Mouse (Mus musculus) hematopoietic stem cell, adult 5-6 weeks (primary cell): ENCODE results near the gene Cdk1. TPM values are rescaled to one million over a fixed set of nuclear protein-coding genes. Genes with fewer than 3 reads are reported as not detected.

Experiments
- ATAC-seq, 2 experiments: fragments of 125-278 bp in 1 of 2; replicated peaks in 1 of 2; 2 replicates each; pipeline ENCODE4 v1.8.0; 2016 to 2017; ENCODE audit warnings: inconsistent platforms in 2 of 2, mild to moderate bottlenecking in 2 of 2, moderate number of reproducible peaks in 2 of 2, low read depth in 1 of 2, moderate TSS enrichment in 1 of 2; ENCODE audit not compliant: low FRiP score in 2 of 2, poor library complexity in 2 of 2, severe bottlenecking in 2 of 2, insufficient read depth in 1 of 2, low TSS enrichment in 1 of 2
- total RNA-seq: library from RNA; stranded (forward); fragments of 172-1452, 232-1000 nt; gene quantifications from 2 replicates; pipeline ENCODE4 v1.2.3, GENCODE M21; 2017

Cdk1 gene
- total RNA-seq, 1 experiment from 2014 or later = 145 TPM

DNA sequence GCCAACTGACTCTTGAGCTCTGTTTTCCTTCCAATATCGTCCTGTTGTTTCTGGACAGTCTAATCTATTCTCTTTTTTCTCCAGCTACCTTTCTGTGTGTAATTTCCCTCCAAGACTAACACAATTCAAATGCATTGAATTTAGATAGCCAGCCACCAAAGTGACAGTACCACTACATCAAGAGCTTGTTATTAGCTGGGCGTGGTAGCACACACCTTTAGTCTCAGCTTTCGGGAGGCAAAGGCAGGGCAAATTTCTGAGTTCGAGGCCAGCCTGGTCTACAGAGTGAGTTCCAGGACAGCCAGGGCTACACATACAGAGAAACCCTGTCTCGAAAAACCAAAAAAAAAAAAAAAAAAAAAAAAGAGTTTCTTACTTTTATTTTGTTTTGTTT lies 345 bp upstream of the Cdk1 start:
- ATAC-seq = peak in 1 of 2 experiments; percentile 8; a peak in 1 of 4 replicates

DNA sequence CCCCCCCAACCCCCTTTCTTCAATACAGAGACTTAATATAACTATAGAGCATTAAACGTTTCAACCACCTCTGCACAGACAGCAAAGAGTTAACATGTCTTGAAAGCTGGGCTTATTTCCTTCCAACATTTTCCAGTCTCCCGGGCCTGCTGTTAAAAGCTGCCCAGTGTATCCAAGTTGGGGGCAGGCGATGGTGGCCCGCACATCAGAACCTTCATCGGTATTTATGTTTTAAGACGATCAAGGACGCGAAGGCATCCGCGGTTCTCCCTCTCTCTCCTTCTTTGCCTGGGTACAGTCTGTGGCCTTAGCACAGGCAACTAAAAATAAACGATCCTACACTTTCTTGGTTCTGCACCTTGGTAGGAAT lies 911 bp downstream of the Cdk1 start:
- peak in 1 of 2 experiments; percentile 6; a peak in 1 of 4 replicates for ATAC-seq

DNA sequence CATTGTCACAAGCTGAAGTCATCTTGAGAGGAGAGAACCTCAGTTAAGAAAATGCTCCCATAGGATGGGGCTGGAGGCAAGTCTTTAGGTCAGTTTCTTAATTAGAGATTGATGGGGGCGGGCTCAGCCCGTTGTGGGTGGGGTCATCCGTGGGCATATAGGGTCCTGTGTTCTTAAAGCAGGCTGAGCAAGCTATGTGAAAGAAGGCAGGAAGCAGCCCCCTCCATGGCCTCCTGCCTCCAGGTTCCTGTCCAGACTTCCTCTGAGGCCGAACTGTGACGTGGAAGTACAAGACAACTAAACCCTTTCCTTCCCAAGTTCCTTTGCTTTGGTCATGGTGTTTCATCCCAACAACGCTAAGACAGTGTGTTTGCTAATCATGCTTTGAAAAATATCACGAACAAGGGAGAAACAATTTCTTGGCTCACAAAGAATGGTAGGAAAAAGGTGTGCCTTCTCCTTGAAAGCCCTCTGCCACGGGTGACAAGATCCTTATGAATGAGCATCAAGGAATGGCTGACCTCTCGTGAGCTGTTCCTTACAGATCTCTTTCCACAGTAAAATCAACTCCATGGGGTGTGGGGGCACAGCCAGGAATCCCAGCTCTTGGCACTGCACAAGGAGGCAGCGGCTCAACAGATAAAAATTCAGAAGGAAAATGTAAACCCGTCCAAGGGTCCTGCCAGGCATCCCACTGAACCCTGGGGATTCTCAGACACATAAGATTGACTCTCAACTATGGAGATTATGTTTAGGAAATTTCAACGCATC lies 1.5 kb downstream of the Cdk1 start:
- peak; percentile 14 to 47; a peak in 1 of 4 replicates for ATAC-seq

DNA sequence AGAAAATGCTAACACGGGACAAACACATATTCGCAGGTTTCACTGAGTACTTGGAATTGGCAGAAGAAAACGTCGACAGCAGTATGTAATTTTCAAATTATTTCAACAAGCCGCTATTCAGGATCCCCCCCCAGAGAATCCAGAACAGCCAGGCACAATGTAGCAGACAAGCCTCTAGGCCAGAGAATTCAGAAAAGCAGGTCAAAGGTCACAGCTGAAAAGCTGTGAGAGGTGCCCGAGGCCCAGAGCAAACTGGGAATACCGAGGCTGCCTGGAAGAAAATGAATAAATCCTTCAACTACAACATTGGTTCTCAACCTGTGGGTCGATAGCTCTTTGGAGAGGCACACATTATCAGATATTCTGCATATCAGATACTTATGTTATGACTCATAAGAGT lies 4.5 kb downstream of the Cdk1 start:
- ATAC-seq = no peak

DNA sequence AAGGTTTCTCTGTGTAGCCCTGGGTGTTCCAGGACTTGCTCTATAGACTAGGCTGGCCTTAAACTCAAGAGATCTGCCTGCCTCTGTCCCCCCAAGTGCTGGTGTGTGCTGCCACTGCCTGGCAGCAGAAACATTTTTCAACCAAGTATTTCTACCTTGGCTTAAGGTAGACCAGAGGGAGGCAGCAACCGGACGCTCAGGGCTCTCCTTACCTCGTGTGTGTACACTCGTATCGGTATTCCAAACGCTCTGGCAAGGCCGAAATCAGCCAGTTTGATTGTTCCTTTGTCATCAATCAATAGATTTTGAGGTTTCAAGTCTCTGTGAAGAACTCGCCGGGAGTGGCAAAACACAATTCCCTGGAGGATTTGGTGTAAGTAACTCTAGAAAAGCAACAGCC lies 10.4 kb downstream of the Cdk1 start:
- no peak for ATAC-seq

DNA sequence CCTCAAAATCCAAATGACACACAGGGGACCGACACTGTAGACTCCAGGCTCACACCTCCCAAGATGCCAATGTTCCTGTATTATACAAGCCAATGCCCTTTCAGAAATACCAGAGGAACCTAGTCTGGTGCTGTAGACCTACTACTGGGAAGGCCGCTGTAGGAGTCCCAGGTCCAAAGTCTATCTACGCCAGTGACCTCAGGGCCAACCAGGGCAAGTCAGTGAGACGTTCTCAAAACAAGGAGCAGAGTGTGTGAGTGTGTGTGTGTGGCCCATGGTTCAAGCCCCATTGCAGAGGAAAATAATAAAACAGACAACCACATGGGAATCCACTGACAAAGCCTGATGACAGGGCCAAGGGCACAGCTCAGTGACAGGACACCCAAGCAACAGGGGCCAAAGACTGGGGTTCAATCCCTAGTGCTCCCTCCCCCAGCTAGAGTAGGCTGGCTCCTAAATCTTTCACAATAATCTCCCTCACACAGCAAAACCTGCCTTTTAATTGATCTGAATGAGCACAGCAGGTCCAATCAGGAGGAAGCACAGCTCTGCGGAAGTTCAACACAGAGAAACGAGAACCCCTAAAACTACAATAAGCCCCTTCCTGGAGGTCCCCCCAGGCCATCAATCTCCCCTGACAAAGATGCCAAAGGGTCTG lies 11.0 kb downstream of the Cdk1 start:
- ATAC-seq = no peak

DNA sequence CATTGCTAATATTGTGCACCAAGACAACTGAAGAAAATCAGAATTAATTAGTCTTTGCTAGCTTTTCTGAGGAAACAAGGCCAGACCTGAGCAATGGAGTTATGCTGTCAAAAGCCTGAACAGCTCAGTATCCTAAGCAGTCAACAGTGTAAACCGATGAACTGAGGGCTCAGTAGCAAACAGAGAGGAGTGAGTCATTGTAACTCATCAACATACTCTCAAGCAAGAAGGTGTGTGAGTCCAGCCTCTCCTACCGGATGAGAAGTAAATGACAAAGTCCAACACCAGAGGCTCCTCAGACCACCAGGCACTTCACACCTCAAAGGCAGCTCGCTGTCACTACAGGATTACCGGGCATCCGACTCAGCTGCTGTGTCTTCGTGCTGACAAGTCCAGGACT lies 12.7 kb downstream of the Cdk1 start:
- no peak for ATAC-seq

DNA sequence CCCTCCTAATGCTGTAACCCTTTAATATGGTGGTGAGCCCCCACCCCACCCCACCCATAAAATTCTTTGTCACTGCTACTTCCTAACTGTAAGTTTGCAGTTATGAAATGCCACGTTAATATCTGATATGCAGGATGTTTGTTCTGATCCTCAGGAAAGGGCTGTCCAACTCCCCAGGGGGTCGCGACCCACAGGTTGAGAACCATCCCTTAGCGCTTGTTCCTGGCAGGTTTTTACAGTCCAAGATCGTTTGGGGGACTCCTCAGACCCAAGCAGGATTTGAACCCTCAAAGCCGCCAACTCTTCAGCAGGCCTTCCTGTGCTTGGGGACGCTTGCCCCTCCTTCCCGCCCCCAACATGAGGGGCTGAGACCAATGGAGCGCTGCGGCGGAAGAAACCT lies 16.5 kb downstream of the Cdk1 start:
- ATAC-seq = no peak

DNA sequence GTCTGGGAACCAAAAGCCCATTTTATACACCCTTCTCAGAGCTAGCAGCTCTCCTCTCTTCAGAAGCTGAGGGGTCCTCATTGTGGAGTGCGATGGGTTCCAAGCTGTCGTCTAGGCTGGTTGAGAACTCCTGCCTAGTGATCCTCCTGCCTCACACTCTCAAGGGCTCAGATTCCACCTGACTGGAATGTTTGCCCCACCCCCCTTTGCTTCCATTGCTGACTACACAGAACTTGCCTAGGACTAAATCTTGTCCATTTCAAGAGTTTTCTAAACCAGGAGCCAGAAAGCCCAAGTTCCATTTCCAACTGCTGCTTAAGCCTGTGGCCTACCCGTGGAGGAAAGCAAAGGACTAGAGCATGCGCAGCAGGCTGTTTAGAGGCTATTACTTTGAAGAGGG lies 17.1 kb downstream of the Cdk1 start:
- no peak for ATAC-seq

DNA sequence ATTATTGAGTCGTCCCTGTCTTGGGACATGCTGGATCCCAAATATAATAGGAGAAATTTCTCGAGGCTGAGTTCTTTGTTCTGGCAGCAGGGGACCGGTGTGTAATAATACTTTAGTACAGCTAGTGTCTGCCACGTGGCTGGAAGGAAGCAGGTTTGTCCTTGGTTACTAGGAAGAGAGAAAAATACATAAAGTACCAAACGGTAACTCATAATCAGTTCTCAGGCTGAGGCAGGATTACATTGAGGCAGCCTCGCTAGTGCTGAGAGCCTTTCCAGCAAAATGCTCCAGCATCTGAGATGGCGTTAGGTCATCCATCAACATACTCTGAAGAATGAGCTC lies 17.6 kb downstream of the Cdk1 start:
- ATAC-seq = no peak

DNA sequence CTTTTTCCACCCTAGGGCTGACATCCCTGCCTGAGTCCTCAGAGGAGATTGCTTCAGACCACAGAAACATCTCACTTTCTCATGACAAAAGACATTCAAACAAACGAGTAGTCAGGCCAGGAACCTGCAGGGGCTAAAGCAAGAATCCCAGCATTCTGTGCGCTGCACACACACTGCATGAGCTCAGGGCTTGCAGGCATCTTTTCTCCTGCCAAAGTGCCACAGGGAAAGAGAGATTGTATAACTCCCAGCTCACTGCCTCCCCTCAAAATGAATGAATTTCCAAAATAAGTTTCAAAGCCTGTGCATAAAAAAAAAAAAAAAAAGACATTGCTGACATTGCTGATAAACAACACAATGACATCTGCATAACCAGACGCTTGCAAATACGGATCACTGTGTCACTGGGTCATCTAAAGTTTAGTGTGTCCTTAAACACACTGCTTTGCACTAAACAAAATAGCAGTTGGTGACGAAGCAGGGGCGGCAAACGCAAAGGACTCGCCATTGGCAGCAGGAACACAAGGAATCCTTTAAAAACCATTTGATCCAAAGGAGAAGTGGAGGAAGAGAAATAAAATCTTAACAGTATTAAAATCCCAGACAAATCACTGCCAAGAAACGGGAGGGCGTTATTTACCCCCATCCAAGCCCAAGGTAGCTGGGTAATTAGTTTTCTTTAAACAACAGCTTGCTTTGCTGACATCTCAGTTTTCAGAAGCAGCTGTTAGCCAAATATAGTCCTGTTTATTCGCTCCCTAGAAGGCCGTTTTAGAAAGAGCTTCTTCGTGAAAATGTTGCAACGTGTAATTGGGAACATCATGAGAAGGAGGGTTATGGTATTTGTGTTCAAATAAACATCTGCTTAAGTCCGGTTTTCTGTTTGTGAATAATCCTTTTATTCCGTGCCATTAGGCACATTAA lies 18.2 kb downstream of the Cdk1 start:
- no peak for ATAC-seq

DNA sequence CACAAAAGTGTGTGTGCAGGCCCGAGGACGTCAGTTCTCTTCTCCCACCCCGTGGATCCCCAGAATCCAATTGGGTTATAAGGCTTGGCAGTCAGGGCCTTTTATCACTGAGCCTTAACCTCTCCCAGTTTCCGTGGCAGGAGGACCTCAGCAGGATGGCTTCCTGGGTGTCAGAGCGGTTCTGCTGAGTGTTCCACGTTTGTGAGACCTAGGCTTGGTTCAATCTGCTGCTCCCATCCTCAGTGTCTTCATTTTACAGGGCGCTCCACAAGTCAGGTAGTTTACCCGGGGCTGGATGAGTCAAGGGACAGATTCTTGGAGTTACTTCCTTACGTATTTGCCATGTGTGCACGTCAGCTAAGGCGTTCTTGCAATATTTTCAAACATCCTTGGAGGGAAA lies 19.5 kb downstream of the Cdk1 start:
- no peak for ATAC-seq

DNA sequence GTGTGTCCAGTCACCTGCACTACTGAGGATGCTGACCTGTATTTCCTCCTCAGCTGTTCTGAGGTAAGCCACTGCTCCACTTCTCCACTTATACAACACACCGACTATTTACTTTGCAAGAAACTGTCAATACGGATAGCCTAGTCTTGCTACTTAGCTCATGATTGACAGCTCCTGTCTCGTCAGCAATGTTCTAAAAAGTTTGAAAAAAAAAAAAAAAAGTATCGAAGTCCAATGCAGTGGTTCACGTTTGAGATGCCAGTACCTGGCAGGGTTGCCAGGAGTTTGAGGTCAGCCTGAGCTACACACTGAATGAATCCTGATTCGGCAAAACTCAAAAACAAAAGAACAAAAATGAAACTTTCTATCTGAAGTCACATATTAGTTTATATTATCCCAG lies 21.5 kb downstream of the Cdk1 start:
- no peak for ATAC-seq

DNA sequence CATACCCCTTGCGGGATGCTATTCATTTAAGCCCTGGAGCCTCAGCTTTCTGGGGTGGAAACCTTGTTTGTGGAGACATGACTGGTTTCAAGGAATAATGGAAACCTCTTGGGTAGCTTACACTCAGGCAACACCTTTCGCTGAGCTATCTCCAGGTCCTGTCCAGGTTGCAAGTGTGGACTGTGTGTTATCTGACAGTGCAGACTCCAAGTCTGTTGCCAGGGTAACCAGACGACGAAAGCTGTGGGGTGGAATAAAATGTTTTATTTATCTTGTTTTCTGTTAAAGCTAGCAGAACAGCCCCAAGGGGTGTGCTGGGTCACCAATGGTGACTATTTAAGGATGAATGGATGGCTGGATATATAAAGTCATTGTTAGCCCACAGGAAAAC lies 24.1 kb downstream of the Cdk1 start:
- no peak for ATAC-seq

DNA sequence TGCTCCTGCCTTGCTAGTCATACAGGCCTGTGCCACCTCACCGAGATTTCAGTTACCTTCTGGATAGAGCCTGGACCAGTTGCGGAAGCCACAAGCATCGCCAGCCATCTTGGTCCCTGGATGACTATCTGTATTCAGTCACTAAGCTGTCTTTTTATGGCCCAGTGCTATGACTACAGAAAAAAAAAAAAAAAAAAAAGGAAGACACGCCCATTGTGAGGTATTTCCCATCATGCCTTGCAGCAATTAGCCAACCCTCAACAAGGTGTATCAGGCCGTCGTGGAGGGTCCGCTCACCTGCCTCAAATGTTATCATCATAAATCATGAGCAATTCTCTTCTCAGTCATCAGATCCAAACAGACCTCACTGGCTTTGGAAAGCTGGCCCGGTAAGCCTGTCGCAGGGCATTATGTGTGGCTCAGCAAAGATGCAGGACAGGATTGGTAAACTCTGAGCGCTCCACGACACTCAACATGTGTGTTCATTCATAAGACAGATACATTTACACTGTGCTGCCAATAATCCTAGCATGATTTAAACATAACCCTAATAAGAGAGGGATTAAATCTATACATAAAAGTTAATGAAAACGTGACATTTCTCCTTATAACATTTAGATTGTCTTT lies 24.6 kb downstream of the Cdk1 start:
- ATAC-seq = no peak

DNA sequence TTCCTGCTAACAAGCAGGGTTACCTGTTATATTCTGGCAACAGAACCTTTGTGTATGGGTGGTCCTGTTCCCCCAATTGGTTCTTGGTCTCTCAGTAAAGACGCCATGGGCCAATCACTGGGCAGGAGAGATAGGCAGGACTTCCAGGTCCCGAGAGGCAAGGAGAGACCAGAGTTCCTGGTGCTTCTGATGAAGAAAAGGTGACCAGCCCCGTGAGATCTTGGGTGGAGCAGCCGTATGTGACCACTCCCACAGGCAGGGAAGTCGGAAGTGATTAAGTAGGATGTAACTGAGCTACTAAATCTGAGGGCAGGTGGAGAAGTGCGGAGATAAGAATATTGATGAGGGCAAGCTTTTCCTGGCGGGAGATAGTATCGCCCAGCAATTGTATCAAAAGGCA lies 25.4 kb downstream of the Cdk1 start:
- no peak for ATAC-seq

DNA sequence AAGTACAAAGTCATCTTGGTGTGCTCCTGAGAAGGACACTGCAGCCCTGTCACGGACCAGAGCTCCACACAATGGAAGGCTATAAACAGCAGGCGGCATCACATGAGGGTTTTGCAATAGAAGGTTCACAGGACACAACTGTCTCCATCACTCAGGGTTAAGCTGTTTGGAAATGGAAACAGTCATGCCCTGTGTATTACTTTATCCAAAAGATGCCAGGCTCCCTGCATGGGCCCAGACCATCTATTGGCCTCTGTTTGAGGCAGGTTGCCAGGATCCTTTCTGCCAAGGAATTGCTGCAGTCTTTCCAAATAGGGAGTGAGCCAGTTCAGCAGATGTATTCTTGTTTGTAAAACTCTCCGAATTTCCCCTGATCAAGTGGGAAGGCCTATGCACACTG lies 26.3 kb downstream of the Cdk1 start:
- ATAC-seq = no peak

DNA sequence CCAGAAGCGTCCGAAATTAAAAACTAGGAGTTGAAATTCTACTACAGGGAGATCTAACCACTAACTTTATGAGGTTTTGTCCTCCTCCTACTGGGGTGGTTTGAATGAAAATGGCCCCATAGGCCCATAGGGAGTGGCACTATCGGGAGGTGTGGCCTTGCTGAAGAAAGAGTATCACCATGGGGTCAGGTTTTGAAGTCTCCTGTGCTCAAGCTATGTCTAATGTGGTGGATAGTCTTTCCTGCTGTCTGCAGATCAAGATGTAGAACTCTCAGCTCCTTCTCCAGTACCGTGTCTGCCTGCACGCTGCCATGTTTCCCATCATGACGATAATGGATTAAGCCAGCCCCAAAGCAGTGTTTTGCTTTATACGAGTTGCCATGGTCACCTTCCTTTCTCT lies 27.9 kb downstream of the Cdk1 start:
- no peak for ATAC-seq
